Mouse (Mus musculus): Measurements from ENCODE around the gene Gmps. TPM values are rescaled to one million over a fixed set of nuclear protein-coding genes. Genes with fewer than 3 reads are reported as not detected.
A peak's percentile ranks its signal among the peaks of the same experiment; 100 is the strongest.

Gmps gene
- polyA plus RNA-seq, 1 experiment, result 8.9 TPM

DNA sequence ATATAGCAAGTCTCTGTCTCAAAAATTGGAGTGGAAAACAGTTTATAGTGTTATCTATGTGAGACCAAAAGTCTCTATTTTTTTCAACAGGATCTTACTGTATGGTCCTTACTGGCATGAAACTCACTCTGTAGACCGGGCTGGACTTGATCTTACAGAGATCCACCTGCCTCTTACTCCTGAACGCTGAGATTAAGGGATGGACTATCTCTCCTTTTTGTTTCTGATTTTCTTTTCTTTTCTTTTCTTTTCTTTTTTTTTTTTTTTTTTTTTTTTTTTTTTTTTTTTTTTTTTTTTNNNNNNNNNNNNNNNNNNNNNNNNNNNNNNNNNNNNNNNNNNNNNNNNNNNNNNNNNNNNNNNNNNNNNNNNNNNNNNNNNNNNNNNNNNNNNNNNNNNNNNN lies 10.0 kb upstream of the Gmps start:
- H3K4me3 ChIP-seq (ENCODE audit: insufficient read depth, low read length), result no peak overlapping the region
- no peak overlapping the region for H3K27ac ChIP-seq (ENCODE audit: insufficient read depth, low read depth, low read length)
- no peak for TF ChIP-seq CTCF (IDR thresholded peaks at IDR 0.05; ENCODE audit: low read depth, low read length)
- TF ChIP-seq POLR2A (IDR thresholded peaks at IDR 0.05; ENCODE audit: borderline replicate concordance, low read depth, low read length), result no peak
- H3K4me1 ChIP-seq (ENCODE audit: control insufficient read depth, insufficient read depth, low read length), result peaks cover 6% of the 10 kb centered on the region

GRCm38 (mm10) chr3:63977895-63978294 lies 2.0 kb downstream of the Gmps start:
- Histone ChIP-seq H3K4me3 (ENCODE audit: insufficient read depth, low read length) (no peak overlapping the region), H3K27ac (ENCODE audit: insufficient read depth, low read depth, low read length) (no peak overlapping the region), H3K4me1 (ENCODE audit: control insufficient read depth, insufficient read depth, low read length) (peaks cover 11% of the 10 kb centered on the region)
- no peak for TF ChIP-seq CTCF (IDR thresholded peaks at IDR 0.05; ENCODE audit: low read depth, low read length)

- TF ChIP-seq CTCF (IDR thresholded peaks at IDR 0.05; ENCODE audit: low read depth, low read length) (no peak), POLR2A (IDR thresholded peaks at IDR 0.05; ENCODE audit: borderline replicate concordance, low read depth, low read length) (no peak)
- Histone ChIP-seq H3K27ac (ENCODE audit: insufficient read depth, low read depth, low read length) (no peak overlapping the region), H3K4me3 (ENCODE audit: insufficient read depth, low read length) (no peak overlapping the region), H3K4me1 (ENCODE audit: control insufficient read depth, insufficient read depth, low read length) (no peaks in the 10 kb centered on the region)
Measured at GRCm38 (mm10) chr3:63986656-63987055, 10.8 kb downstream of the Gmps start.

DNA sequence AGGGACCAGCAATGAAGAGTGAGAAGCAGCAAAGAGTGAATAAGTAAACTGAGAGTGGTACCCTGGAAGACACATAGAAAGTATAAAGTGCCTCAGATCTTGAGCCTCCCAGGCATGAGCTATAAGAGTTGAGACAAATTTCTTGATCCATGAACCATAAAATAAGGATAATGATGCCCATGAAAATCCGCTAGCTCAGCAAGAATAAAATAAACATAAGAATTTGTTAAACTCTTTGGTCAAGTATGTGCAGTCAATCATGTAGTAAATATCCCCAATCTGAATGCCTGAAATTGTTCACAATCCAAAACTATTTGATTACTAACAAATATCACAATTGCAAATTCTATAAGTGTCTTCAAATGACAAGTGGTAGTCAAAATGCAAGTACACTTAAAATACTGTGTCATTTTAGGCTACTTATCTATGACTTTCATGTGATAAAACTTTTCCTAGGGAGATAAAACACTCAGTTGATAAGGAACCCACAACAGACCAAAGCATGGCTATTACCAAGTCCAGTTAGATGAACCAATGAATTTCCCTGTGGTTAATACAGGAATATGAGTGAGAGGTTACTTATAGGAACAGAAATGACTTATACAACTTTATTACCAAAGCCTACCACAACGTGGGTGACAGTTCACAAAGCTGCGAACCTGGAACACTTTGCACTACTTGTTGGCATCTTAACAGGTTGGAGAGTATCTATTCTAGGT lies 13.0 kb downstream of the Gmps start:
- TF ChIP-seq POLR2A (IDR thresholded peaks at IDR 0.05; ENCODE audit: borderline replicate concordance, low read depth, low read length), result no peak
- TF ChIP-seq CTCF (IDR thresholded peaks at IDR 0.05; ENCODE audit: low read depth, low read length), result no peak
- H3K27ac ChIP-seq (ENCODE audit: insufficient read depth, low read depth, low read length), result no peak overlapping the region
- H3K4me3 ChIP-seq (ENCODE audit: insufficient read depth, low read length), result no peak overlapping the region
- no peaks in the 10 kb centered on the region for H3K4me1 ChIP-seq (ENCODE audit: control insufficient read depth, insufficient read depth, low read length)

DNA sequence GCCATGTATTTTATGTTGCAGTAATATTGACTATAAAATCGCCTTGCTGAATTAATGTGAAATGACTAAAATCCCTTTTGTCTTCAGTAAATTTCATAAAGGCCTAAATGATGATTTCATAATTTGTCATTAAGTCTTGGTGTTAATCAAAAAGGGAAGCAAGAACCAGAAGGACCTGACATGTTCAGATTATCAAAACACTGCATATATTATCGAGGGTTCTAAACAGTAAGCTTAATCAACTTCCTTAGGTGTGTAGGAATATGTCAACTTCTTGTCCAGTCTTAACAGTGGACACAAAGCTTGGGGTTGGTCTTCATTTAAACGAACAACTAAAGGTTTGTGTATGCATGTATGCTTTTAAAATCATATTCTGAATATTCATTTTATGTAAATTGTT lies 45.5 kb downstream of the Gmps start:
- Histone ChIP-seq H3K4me3 (ENCODE audit: insufficient read depth, low read length) (no peak overlapping the region), H3K27ac (ENCODE audit: insufficient read depth, low read depth, low read length) (no peak overlapping the region), H3K4me1 (ENCODE audit: control insufficient read depth, insufficient read depth, low read length) (no peaks in the 10 kb centered on the region)
- TF ChIP-seq POLR2A (IDR thresholded peaks at IDR 0.05; ENCODE audit: borderline replicate concordance, low read depth, low read length) (no peak), CTCF (IDR thresholded peaks at IDR 0.05; ENCODE audit: low read depth, low read length) (no peak)

DNA sequence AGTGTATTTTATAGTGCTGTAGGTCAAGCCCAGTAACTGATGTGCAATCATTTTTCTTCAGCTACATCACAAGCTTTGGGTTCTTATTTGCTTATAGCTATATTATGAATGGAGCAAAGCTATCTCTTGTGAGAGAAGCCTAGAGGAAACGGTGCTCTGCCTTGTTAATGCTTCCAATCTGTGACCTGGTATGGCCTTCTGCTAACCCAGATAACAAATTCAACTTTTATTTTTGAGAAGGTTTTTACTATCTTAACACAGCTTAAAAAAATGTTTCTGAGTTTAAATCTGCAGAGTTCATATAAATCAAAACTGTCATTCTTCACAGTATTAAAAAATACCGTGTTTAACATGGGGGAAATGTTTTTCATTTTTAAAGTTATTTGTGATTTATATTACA lies 46.0 kb downstream of the Gmps start:
- no peak for TF ChIP-seq CTCF (IDR thresholded peaks at IDR 0.05; ENCODE audit: low read depth, low read length)
- no peak for TF ChIP-seq POLR2A (IDR thresholded peaks at IDR 0.05; ENCODE audit: borderline replicate concordance, low read depth, low read length)
- Histone ChIP-seq H3K4me3 (ENCODE audit: insufficient read depth, low read length) (no peak overlapping the region), H3K27ac (ENCODE audit: insufficient read depth, low read depth, low read length) (no peak overlapping the region), H3K4me1 (ENCODE audit: control insufficient read depth, insufficient read depth, low read length) (no peaks in the 10 kb centered on the region)

DNA sequence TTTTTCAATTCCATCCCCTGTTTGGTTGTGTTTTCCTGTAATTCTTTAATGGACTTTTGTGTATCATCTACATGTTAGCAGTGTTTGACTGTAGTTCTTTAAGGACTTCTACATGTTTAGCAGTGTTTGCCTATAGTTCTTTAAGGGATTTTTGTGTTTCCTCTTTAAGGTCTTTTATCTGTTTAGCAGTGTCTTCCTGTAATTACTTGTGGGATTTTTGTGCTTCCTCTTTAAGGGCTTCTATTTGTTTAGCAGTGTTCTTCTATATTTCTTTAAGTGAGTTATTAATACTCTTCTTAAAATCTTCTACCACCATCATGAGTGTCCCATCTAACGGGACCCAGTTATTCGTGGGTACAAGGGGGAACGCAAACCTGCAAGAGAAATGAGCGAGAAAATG lies 53.9 kb downstream of the Gmps start:
- TF ChIP-seq CTCF (IDR thresholded peaks at IDR 0.05; ENCODE audit: low read depth, low read length), result no peak

GRCm38 (mm10) chr3:64038136-64038841 lies 62.4 kb downstream of the Gmps start:
- Histone ChIP-seq H3K4me1 (ENCODE audit: control insufficient read depth, insufficient read depth, low read length) (no peaks in the 10 kb centered on the region), H3K27ac (ENCODE audit: insufficient read depth, low read depth, low read length) (no peak overlapping the region), H3K4me3 (ENCODE audit: insufficient read depth, low read length) (no peak overlapping the region)
- TF ChIP-seq CTCF (IDR thresholded peaks at IDR 0.05; ENCODE audit: low read depth, low read length), result no peak
- no peak for TF ChIP-seq POLR2A (IDR thresholded peaks at IDR 0.05; ENCODE audit: borderline replicate concordance, low read depth, low read length)

More for the DNA sequence above, 53.9 kb downstream of the Gmps start:
- H3K4me1 ChIP-seq (ENCODE audit: control insufficient read depth, insufficient read depth, low read length), result no peaks in the 10 kb centered on the region
- H3K4me3 ChIP-seq (ENCODE audit: insufficient read depth, low read length), result no peak overlapping the region
- no peak overlapping the region for H3K27ac ChIP-seq (ENCODE audit: insufficient read depth, low read depth, low read length)

GRCm38 (mm10) chr3:64039818-64040784 lies 64.2 kb downstream of the Gmps start:
- H3K4me1 ChIP-seq (ENCODE audit: control insufficient read depth, insufficient read depth, low read length), result no peaks in the 10 kb centered on the region
- no peak overlapping the region for H3K4me3 ChIP-seq (ENCODE audit: insufficient read depth, low read length)
- no peak overlapping the region for H3K27ac ChIP-seq (ENCODE audit: insufficient read depth, low read depth, low read length)
- TF ChIP-seq POLR2A (IDR thresholded peaks at IDR 0.05; ENCODE audit: borderline replicate concordance, low read depth, low read length) (no peak), CTCF (IDR thresholded peaks at IDR 0.05; ENCODE audit: low read depth, low read length) (peak; percentile 80)

Other genes starting within 250 kb of the Gmps start
- gene Plch1, start 76.6 kb upstream of the Gmps start, polyA plus RNA-seq (2012; ENCODE audit: insufficient read depth, insufficient read length, missing spikeins), result not detected in 2 replicates
- gene E130311K13Rik, start 46.6 kb upstream of the Gmps start, polyA plus RNA-seq (2012; ENCODE audit: insufficient read depth, insufficient read length, missing spikeins), result 5.3 and 10.0 TPM in 2 replicates
- 19.3 and 21.0 TPM in 2 replicates for gene Slc33a1, start 11.3 kb upstream of the Gmps start, polyA plus RNA-seq (2012; ENCODE audit: insufficient read depth, insufficient read length, missing spikeins)
- gene Vmn2r1, start 105.4 kb downstream of the Gmps start, polyA plus RNA-seq (2012; ENCODE audit: insufficient read depth, insufficient read length, missing spikeins), result not detected in 2 replicates
- not detected in 2 replicates for gene Vmn2r2, start 165.8 kb downstream of the Gmps start, polyA plus RNA-seq (2012; ENCODE audit: insufficient read depth, insufficient read length, missing spikeins)